ENCODE assay signal across 11 mouse cellular contexts in the genomic region with DNA sequence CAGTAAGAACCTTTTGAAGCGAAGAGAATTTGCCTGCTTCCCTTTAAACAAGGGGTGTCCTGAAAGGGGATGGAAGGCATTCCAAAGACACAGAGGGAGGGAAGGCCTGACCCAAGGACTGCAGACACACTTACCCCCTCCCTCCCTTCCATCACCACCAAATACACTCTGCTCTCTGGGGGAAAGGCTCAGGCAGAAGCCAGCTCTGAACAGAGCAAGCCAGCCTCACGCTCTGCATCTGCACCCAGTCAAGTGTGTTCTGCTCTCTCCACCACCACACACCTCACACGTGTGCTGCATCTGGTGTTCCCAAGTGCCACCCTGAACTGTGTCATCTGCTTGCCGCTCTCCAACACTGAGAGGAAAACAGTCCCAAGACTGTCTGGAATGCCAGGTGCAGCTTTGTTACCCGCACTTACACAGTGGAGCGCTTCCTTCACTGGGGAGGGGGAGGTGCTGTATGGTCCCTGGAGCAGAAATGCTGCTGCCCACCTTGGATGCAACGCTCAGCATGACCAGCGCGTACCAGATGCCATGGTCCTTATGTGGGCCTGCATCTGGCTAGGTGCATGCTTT. TPM values are rescaled to one million over a fixed set of nuclear protein-coding genes. Genes with fewer than 3 reads are reported as not detected.
DNase-seq lines count a peak whose midpoint lies in the region; ATAC-seq and TF ChIP-seq lines count a peak whose summit lies in the region.
"Had no signal": no experiment of that assay in that cellular context is flagged by ENCODE, and none has a peak within 500 bp of the region (broad histone marks: within the 10 kb centered on the region; RNA-seq: fewer than 3 reads in every experiment).

No protein-coding gene starts in this region.

- H3K9ac ChIP-seq in hindbrain, embryonic 11.5 days (ENCODE audit: low read depth, low read length) = no peak overlapping the region
- H3K9ac ChIP-seq in hindbrain, embryonic 14.5 days = no peak overlapping the region
- H3K9ac ChIP-seq: liver, embryonic 14.5 days had no signal

- no peak for DNase-seq in hindbrain, embryonic 11.5 days (ENCODE audit: low spot score)
- no peak for DNase-seq in hindbrain, embryonic 14.5 days (ENCODE audit: low spot score)
- peak; percentile 49 for DNase-seq in brain, adult 2 months (ENCODE audit: low read depth, low spot score)
- DNase-seq in gastrocnemius, postnatal 10 days = no peak
- DNase-seq in Muller cell, postnatal 12 days (ENCODE audit: inconsistent ontology term) = no peak
- DNase-seq: heart, adult 2 months; kidney, postnatal 36 days had no signal

- H3K4me1 ChIP-seq in hindbrain, embryonic 11.5 days (replicated peaks; ENCODE audit: control insufficient read depth, insufficient read depth, low read length) = peaks cover 10% of the 10 kb centered on the region; the same call in 1 of the 2 replicates
- peaks cover 91% of the 10 kb centered on the region for H3K4me1 ChIP-seq in hindbrain, embryonic 14.5 days (replicated peaks; ENCODE audit: control insufficient read depth, insufficient read depth, low read length)
- peaks cover 6% of the 10 kb centered on the region for H3K4me1 ChIP-seq in small intestine, adult 2 months (ENCODE audit: control insufficient read depth, insufficient read depth, insufficient read length, low read length)

- no peaks in the 10 kb centered on the region for H3K9me3 ChIP-seq in hindbrain, embryonic 11.5 days (ENCODE audit: control insufficient read depth, low read length)
- no peaks in the 10 kb centered on the region for H3K9me3 ChIP-seq in hindbrain, embryonic 14.5 days (ENCODE audit: control insufficient read depth, low read length)

- H3K4me3 ChIP-seq in hindbrain, embryonic 11.5 days (ENCODE audit: low read depth, low read length) = no peak overlapping the region
- no peak overlapping the region for H3K4me3 ChIP-seq in hindbrain, embryonic 14.5 days (replicated peaks; ENCODE audit: low read length)
- H3K4me3 ChIP-seq in small intestine, adult 2 months (ENCODE audit: low read depth, low read length) = no peak overlapping the region
- H3K4me3 ChIP-seq: heart, adult 2 months had no signal

- no peaks in the 10 kb centered on the region for H3K36me3 ChIP-seq in hindbrain, embryonic 11.5 days (ENCODE audit: control insufficient read depth, insufficient read depth, low read length)
- H3K36me3 ChIP-seq in hindbrain, embryonic 14.5 days (replicated peaks; ENCODE audit: control insufficient read depth, insufficient read depth) = peaks cover 9% of the 10 kb centered on the region
- peaks cover 9% of the 10 kb centered on the region; the same call in 1 of the 2 replicates for H3K36me3 ChIP-seq in small intestine, adult 2 months (ENCODE audit: control insufficient read depth, insufficient read depth, low read length)

- TF ChIP-seq POLR2A in small intestine, adult 2 months (IDR thresholded peaks at IDR 0.05; ENCODE audit: low read depth, low read length) = no peak

- TF ChIP-seq CTCF in small intestine, adult 2 months (IDR thresholded peaks at IDR 0.05; ENCODE audit: extremely low read depth, insufficient read length, insufficient replicate concordance, low read depth, low read length) = no peak

- peak overlapping the region; percentile 49; the same call in 1 of the 2 replicates for H3K27ac ChIP-seq in hindbrain, embryonic 11.5 days (ENCODE audit: low read depth, low read length)
- no peak overlapping the region for H3K27ac ChIP-seq in hindbrain, embryonic 14.5 days
- H3K27ac ChIP-seq in small intestine, adult 2 months (ENCODE audit: insufficient read depth, low read depth, low read length) = peak overlapping the region; percentile 32
- H3K27ac ChIP-seq: heart, adult 2 months; liver, embryonic 14.5 days had no signal

- H3K4me2 ChIP-seq in hindbrain, embryonic 11.5 days (replicated peaks; ENCODE audit: low read depth, low read length) = no peak overlapping the region
- H3K4me2 ChIP-seq in hindbrain, embryonic 14.5 days (replicated peaks) = no peak overlapping the region

- 80% methylated on average over 9 of the region's 9 CpGs for WGBS in hindbrain, embryonic 11.5 days
- WGBS in hindbrain, embryonic 14.5 days = 69% methylated on average over 9 of the region's 9 CpGs
- WGBS in small intestine, adult 2 months = 89% methylated on average over 9 of the region's 9 CpGs

- H3K27me3 ChIP-seq in hindbrain, embryonic 11.5 days (ENCODE audit: control insufficient read depth, insufficient read depth, low read length) = no peaks in the 10 kb centered on the region
- H3K27me3 ChIP-seq in hindbrain, embryonic 14.5 days (ENCODE audit: control insufficient read depth, insufficient read depth, low read length) = no peaks in the 10 kb centered on the region
- no peaks in the 10 kb centered on the region for H3K27me3 ChIP-seq in small intestine, adult 2 months (ENCODE audit: control insufficient read depth, insufficient read depth, low read length)

- ATAC-seq in hindbrain, embryonic 11.5 days (ENCODE audit: low FRiP score) = no peak
- no peak for ATAC-seq in hindbrain, embryonic 14.5 days (ENCODE audit: low FRiP score)
- peak; percentile 7 for ATAC-seq in CD4-positive, CD25-positive, alpha-beta regulatory T cell, adult 4 months

RNA-seq across cellular contexts. Expression of a gene that starts 53.9 kb away (rescaled TPM):
- 0.63 and 1.4 TPM in 2 replicates for polyA plus RNA-seq in hindbrain, embryonic 11.5 days (2014; fragmentation: Nextera tagmentation; extraction: Ambion mirVana)
- 4.3 and 4.9 TPM in 2 replicates for polyA plus RNA-seq in hindbrain, embryonic 14.5 days (2014; fragmentation: Nextera tagmentation; extraction: Ambion mirVana)
- 1 to 10 TPM; 2.9 to 7.7 TPM for polyA plus RNA-seq in CD4-positive, CD25-positive, alpha-beta regulatory T cell, adult 4 months (2017; shearing (Covaris generic))
- polyA plus RNA-seq in small intestine, adult 2 months (2012; rRNA removed) = 9.8 and 25.5 TPM in 2 replicates
- 1 to 10 TPM in 1 of 2 experiments, under 1 TPM in 1; 0.70 to 1.4 TPM for total RNA-seq in gastrocnemius, postnatal 10 days (2021)
- total RNA-seq: megakaryocyte-erythroid progenitor cell, adult 5-6 weeks had no signal
